Mouse (Mus musculus) embryonic fibroblast, embryonic 13.5 days (primary cell): ENCODE measurements around the gene Itsn1.

Experiments used
- CTCF ChIP-seq: IDR thresholded peaks from 2 replicates; pipeline ENCODE4 v1.5.1; 2011; ENCODE audit warnings: mild to moderate bottlenecking, control low read depth, low read length, moderate library complexity, borderline replicate concordance; ENCODE audit not compliant: insufficient read depth
- POLR2A ChIP-seq: IDR thresholded peaks from 2 replicates; pipeline ENCODE4 v1.6.1; 2011; ENCODE audit warnings: low read depth, mild to moderate bottlenecking, control low read depth, low read length, moderate library complexity

DNA sequence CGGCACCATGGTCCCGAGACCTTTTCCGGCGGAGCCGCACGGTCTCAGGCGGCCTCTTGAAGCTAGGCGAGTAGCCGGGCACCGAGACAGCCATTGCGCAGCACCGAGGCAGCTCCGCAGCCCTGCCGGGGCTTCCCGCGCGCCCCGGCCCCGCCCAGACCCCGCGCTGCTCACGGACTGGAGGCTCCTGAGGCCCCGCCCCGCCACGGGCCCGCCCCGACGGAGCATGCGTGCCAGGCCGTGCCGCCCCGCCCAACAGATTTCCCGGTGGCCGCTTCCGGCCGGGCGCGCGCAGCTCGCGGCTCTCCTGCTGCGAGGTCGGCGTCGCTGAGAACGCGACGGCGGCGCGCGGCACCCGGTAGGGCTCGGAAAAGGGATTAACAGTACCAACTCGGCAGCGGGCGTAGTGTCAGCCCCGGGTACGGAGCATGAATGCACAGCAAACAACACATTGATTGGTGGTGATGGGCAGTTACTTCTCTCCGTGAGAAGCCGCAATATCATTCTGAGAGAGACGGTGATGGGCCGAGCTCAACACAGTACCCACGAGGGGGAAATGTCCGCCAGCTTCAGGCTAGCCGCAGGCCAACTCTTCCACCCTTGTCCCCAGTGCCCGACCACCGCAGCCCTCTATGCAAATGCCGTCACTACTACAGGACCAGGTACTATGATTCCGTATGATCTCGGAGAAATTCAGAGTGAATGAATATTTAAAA lies 40.3 kb upstream of the Itsn1 start, which contains the start of gene Donson:
- peak; percentile 76 for TF ChIP-seq POLR2A
- no peak for TF ChIP-seq CTCF
